31 mouse cellular contexts compared by ENCODE assay signal in the genomic region with DNA sequence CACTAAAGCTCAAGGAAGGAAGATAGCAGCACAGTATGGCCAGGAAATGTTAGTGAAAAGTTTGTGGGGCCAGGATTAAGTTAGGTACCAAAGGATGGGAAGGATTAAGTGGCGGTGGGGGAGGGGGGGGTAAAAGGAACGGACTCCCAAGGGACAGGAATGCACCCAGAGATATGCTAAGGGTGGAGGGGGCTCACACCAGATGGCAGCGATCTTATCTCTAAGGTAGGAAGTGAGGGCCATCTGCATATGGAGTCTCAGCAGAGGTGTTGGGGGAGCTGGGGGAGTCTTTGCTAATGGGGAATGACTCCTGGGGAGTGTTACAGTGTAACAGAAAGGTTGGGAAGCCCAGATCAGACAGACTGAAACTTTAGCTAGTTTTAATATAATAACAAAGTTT. TPM values are rescaled to one million over a fixed set of nuclear protein-coding genes. Genes with fewer than 3 reads are reported as not detected.
DNase-seq lines count a peak whose midpoint lies in the region; ATAC-seq and TF ChIP-seq lines count a peak whose summit lies in the region.
"Had no signal": no experiment of that assay in that cellular context is flagged by ENCODE, and none has a peak within 500 bp of the region (broad histone marks: within the 10 kb centered on the region; RNA-seq: fewer than 3 reads in every experiment).

No protein-coding gene starts in this region.

- no peak for TF ChIP-seq CTCF in liver, embryonic 14.5 days (IDR thresholded peaks at IDR 0.05; ENCODE audit: low read depth)
- no peak for TF ChIP-seq CTCF in left cerebral cortex, adult 2 months (IDR thresholded peaks at IDR 0.05)

- no peak overlapping the region for H3K27ac ChIP-seq in midbrain, embryonic 11.5 days (ENCODE audit: low read depth, low read length)
- no peak overlapping the region for H3K27ac ChIP-seq in midbrain, embryonic 15.5 days
- H3K27ac ChIP-seq in liver, embryonic 14.5 days, result no peak overlapping the region
- H3K27ac ChIP-seq in kidney, embryonic 15.5 days, result no peak overlapping the region
- no peak overlapping the region for H3K27ac ChIP-seq in left cerebral cortex, adult 2 months
- H3K27ac ChIP-seq: embryonic facial prominence, embryonic 10.5 days; embryonic facial prominence, embryonic 15.5 days; heart, adult 2 months; hindbrain, embryonic 12.5 days; limb, embryonic 10.5 days; limb, embryonic 15.5 days; lung, embryonic 15.5 days; midbrain, embryonic 13.5 days; stomach, embryonic 15.5 days had no signal

- TF ChIP-seq EP300 in liver, embryonic 14.5 days (IDR thresholded peaks at IDR 0.05; ENCODE audit: low read depth), result peak; percentile 45

- no peak for ATAC-seq in midbrain, embryonic 11.5 days (ENCODE audit: low FRiP score)
- no peak for ATAC-seq in midbrain, embryonic 15.5 days (replicated peaks)
- ATAC-seq in common myeloid progenitor, adult 5-6 weeks (replicated peaks; ENCODE audit: low read depth, poor library complexity, severe bottlenecking), result peak; percentile 40; the same call in 1 of the 2 replicates
- peak; percentile 75 for ATAC-seq in liver, embryonic 14.5 days (ENCODE audit: insufficient read depth)
- ATAC-seq in megakaryocyte-erythroid progenitor cell, adult 5-6 weeks (replicated peaks; ENCODE audit: low FRiP score, low TSS enrichment, poor library complexity, severe bottlenecking), result peak; percentile 58
- ATAC-seq in kidney, embryonic 15.5 days (replicated peaks; ENCODE audit: low FRiP score), result no peak
- ATAC-seq: forebrain, embryonic 14.5 days; midbrain, embryonic 13.5 days had no signal

- H3K9me3 ChIP-seq in midbrain, embryonic 11.5 days (ENCODE audit: control insufficient read depth, low read length), result no peaks in the 10 kb centered on the region
- no peaks in the 10 kb centered on the region for H3K9me3 ChIP-seq in midbrain, embryonic 15.5 days
- H3K9me3 ChIP-seq in liver, embryonic 14.5 days (ENCODE audit: control insufficient read depth, low read length), result no peaks in the 10 kb centered on the region
- no peaks in the 10 kb centered on the region for H3K9me3 ChIP-seq in kidney, embryonic 15.5 days (replicated peaks)
- H3K9me3 ChIP-seq: embryonic facial prominence, embryonic 10.5 days; embryonic facial prominence, embryonic 15.5 days; hindbrain, embryonic 12.5 days; limb, embryonic 10.5 days; limb, embryonic 15.5 days; lung, embryonic 15.5 days; midbrain, embryonic 13.5 days; stomach, embryonic 15.5 days had no signal

- 18% methylated on average over 3 of the region's 3 CpGs for WGBS in midbrain, embryonic 11.5 days
- 13% methylated on average over 3 of the region's 3 CpGs for WGBS in midbrain, embryonic 15.5 days
- 6% methylated on average over 3 of the region's 3 CpGs for WGBS in liver, embryonic 14.5 days (ENCODE audit: insufficient replicate concordance)
- 26% methylated on average over 3 of the region's 3 CpGs for WGBS in kidney, embryonic 15.5 days

- H3K4me1 ChIP-seq in midbrain, embryonic 11.5 days (ENCODE audit: control insufficient read depth, insufficient read depth, low read length), result peaks cover 15% of the 10 kb centered on the region
- H3K4me1 ChIP-seq in midbrain, embryonic 15.5 days, result peaks cover 19% of the 10 kb centered on the region
- H3K4me1 ChIP-seq in liver, embryonic 14.5 days (replicated peaks; ENCODE audit: control insufficient read depth in 2 of 2, insufficient read depth in 2 of 2, low read length in 1 of 2), result peaks cover 12 to 29% of the 10 kb centered on the region in 2 experiments
- 0 out of 2 replicates have a peak, but pooled peaks cover 16% of the 10 kb centered on the region for H3K4me1 ChIP-seq in kidney, embryonic 15.5 days
- H3K4me1 ChIP-seq: embryonic facial prominence, embryonic 15.5 days; limb, embryonic 15.5 days; lung, embryonic 15.5 days; stomach, embryonic 15.5 days had no signal

- DNase-seq in midbrain, embryonic 11.5 days (ENCODE audit: low spot score, missing footprints), result peak; percentile 64
- DNase-seq in liver, embryonic 14.5 days (ENCODE audit: low read depth in 3 of 3, low spot score in 3 of 3), result no peak
- DNase-seq in adipocyte (ENCODE audit: low spot score), result no peak
- no peak for DNase-seq in left cerebral cortex, adult 2 months (ENCODE audit: extremely low spot score in 1 of 2, low spot score in 2 of 2)
- DNase-seq: adrenal gland, postnatal 25 days; cerebellum, adult 11-12 months; cerebellum, postnatal 10 days; gastrocnemius, postnatal 36 days; heart, adult 2 months; heart, postnatal 14 days; kidney, adult 9 months; kidney, postnatal 25 days; layer of hippocampus, postnatal 36 days; retina, postnatal 1 day; right cerebral cortex, postnatal 25 days; thymus, postnatal 14 days had no signal

- H3K4me2 ChIP-seq in midbrain, embryonic 11.5 days, result no peak overlapping the region
- no peak overlapping the region for H3K4me2 ChIP-seq in midbrain, embryonic 15.5 days
- H3K4me2 ChIP-seq in liver, embryonic 14.5 days (ENCODE audit: low read depth), result no peak overlapping the region; the same call in 1 of the 2 replicates
- no peak overlapping the region for H3K4me2 ChIP-seq in kidney, embryonic 15.5 days
- H3K4me2 ChIP-seq: embryonic facial prominence, embryonic 15.5 days; hindbrain, embryonic 12.5 days; limb, embryonic 15.5 days; lung, embryonic 15.5 days; midbrain, embryonic 13.5 days; stomach, embryonic 15.5 days had no signal

- no peak overlapping the region for H3K4me3 ChIP-seq in midbrain, embryonic 11.5 days (ENCODE audit: low read depth, low read length)
- H3K4me3 ChIP-seq in midbrain, embryonic 15.5 days, result no peak overlapping the region
- no peak overlapping the region for H3K4me3 ChIP-seq in liver, embryonic 14.5 days (ENCODE audit: insufficient read depth in 1 of 2, low read depth in 2 of 2, low read length in 2 of 2)
- H3K4me3 ChIP-seq in kidney, embryonic 15.5 days (replicated peaks), result no peak overlapping the region
- no peak overlapping the region for H3K4me3 ChIP-seq in left cerebral cortex, adult 2 months
- H3K4me3 ChIP-seq: embryonic facial prominence, embryonic 10.5 days; embryonic facial prominence, embryonic 15.5 days; heart, adult 2 months; hindbrain, embryonic 12.5 days; limb, embryonic 10.5 days; limb, embryonic 15.5 days; lung, embryonic 15.5 days; midbrain, embryonic 13.5 days; stomach, embryonic 15.5 days had no signal

- H3K9ac ChIP-seq in midbrain, embryonic 11.5 days (ENCODE audit: low read length), result no peak overlapping the region
- no peak overlapping the region for H3K9ac ChIP-seq in midbrain, embryonic 15.5 days
- H3K9ac ChIP-seq in liver, embryonic 14.5 days (replicated peaks), result no peak overlapping the region
- H3K9ac ChIP-seq in kidney, embryonic 15.5 days, result no peak overlapping the region
- H3K9ac ChIP-seq: embryonic facial prominence, embryonic 15.5 days; hindbrain, embryonic 12.5 days; limb, embryonic 15.5 days; lung, embryonic 15.5 days; midbrain, embryonic 13.5 days; stomach, embryonic 15.5 days had no signal

- no peaks in the 10 kb centered on the region for H3K27me3 ChIP-seq in midbrain, embryonic 11.5 days (ENCODE audit: control insufficient read depth, insufficient read depth, low read length)
- H3K27me3 ChIP-seq in midbrain, embryonic 15.5 days (replicated peaks), result no peaks in the 10 kb centered on the region
- H3K27me3 ChIP-seq in liver, embryonic 14.5 days (ENCODE audit: control insufficient read depth, insufficient read depth, low read length), result no peaks in the 10 kb centered on the region
- H3K27me3 ChIP-seq in kidney, embryonic 15.5 days, result peaks cover 20% of the 10 kb centered on the region
- H3K27me3 ChIP-seq: CH12.LX; embryonic facial prominence, embryonic 15.5 days; lung, embryonic 15.5 days; stomach, embryonic 15.5 days had no signal

- intact Hi-C loops in left cerebral cortex, adult 2 months (cut with DNase I), result no loop called here

- H3K36me3 ChIP-seq in midbrain, embryonic 11.5 days (ENCODE audit: control insufficient read depth, insufficient read depth, low read length), result no peaks in the 10 kb centered on the region
- no peaks in the 10 kb centered on the region for H3K36me3 ChIP-seq in midbrain, embryonic 15.5 days (replicated peaks)
- H3K36me3 ChIP-seq in liver, embryonic 14.5 days (replicated peaks; ENCODE audit: control insufficient read depth, insufficient read depth, low read depth), result no peaks in the 10 kb centered on the region
- H3K36me3 ChIP-seq in kidney, embryonic 15.5 days, result no peaks in the 10 kb centered on the region
- H3K36me3 ChIP-seq: embryonic facial prominence, embryonic 10.5 days; embryonic facial prominence, embryonic 15.5 days; hindbrain, embryonic 12.5 days; limb, embryonic 10.5 days; limb, embryonic 15.5 days; lung, embryonic 15.5 days; midbrain, embryonic 13.5 days; stomach, embryonic 15.5 days had no signal

RNA-seq across cellular contexts. Expression of gene Ank2, which starts 39.3 kb away (rescaled TPM):
- polyA plus RNA-seq in midbrain, embryonic 11.5 days (2014; fragmentation: Nextera tagmentation; extraction: Ambion mirVana), result 66.6 and 74.5 TPM in 2 replicates
- 192 and 216 TPM in 2 replicates for polyA plus RNA-seq in midbrain, embryonic 15.5 days (2015; fragmentation: Nextera tagmentation; extraction: Ambion mirVana)
- 0.27 and 0.29 TPM in 2 replicates for total RNA-seq in common myeloid progenitor, adult 5-6 weeks (2017)
- 4.4 and 5.2 TPM in 2 replicates for polyA plus RNA-seq in liver, embryonic 14.5 days (2012; rRNA removed)
- 4.8 and 5.5 TPM in 2 replicates for polyA plus RNA-seq in liver, embryonic 14.5 days (2014; fragmentation: Nextera tagmentation; extraction: Ambion mirVana)
- total RNA-seq in megakaryocyte-erythroid progenitor cell, adult 5-6 weeks (2014; fragmentation: Nextera tagmentation), result not detected in 2 replicates
- 0.38 TPM in 1 of 2 replicates, not detected in the other for total RNA-seq in megakaryocyte-erythroid progenitor cell, adult 5-6 weeks (2017)
- polyA plus RNA-seq in kidney, embryonic 15.5 days (2015; fragmentation: Nextera tagmentation; extraction: Ambion mirVana), result 11.1 and 12.2 TPM in 2 replicates
- 100 to 1,000 TPM; 905 to 916 TPM for total RNA-seq in left cerebral cortex, adult 2 months (2021)
- total RNA-seq: monocyte, adult 5-6 weeks had no signal

Comparison
In these comparisons a context has a peak if more than half of its experiments do, and no peak if none do; other contexts are left out.
1. ATAC-seq: peak in common myeloid progenitor, adult 5-6 weeks (single experiment), liver, embryonic 14.5 days (single experiment) and megakaryocyte-erythroid progenitor cell, adult 5-6 weeks (single experiment); none in midbrain, embryonic 11.5 days (single experiment), midbrain, embryonic 15.5 days (single experiment) and kidney, embryonic 15.5 days (single experiment).